Mouse (Mus musculus): ENCODE results near the gene 4930518I15Rik. TPM values are rescaled to one million over a fixed set of nuclear protein-coding genes. Genes with fewer than 3 reads are reported as not detected.
"Not testable (repeated sequence)": the region's sequence is repeated elsewhere in the genome, so short reads cannot be mapped to it uniquely, and the experiment has no call there.

The 4930518I15Rik gene
- total RNA-seq, 2 experiments from 2014 or later = 1.7 to 2.7 TPM

GRCm38 (mm10) chr2:156844715-156845114 lies 13.0 kb downstream of the 4930518I15Rik start:
- DNase-seq (ENCODE audit: low spot score in 2 of 2) = no peak

- DNase-seq (ENCODE audit: low spot score in 2 of 2) = no peak
These were observed 14.4 kb downstream of the 4930518I15Rik start for GRCm38 (mm10) chr2:156843331-156843730.

- no peak for DNase-seq (ENCODE audit: low spot score in 2 of 2)
These were observed 15.0 kb downstream of the 4930518I15Rik start for GRCm38 (mm10) chr2:156842711-156843110.

- no peak for DNase-seq (ENCODE audit: low spot score in 2 of 2)
These were observed 15.7 kb downstream of the 4930518I15Rik start for GRCm38 (mm10) chr2:156841841-156842706.

GRCm38 (mm10) chr2:156841028-156841840 lies 16.5 kb downstream of the 4930518I15Rik start:
- peak; percentile 52 to 76 for DNase-seq (ENCODE audit: low spot score in 2 of 2)

GRCm38 (mm10) chr2:156840301-156841027 lies 17.3 kb downstream of the 4930518I15Rik start:
- DNase-seq (ENCODE audit: low spot score in 2 of 2) = peak; percentile 16 to 45

- no peak for DNase-seq (ENCODE audit: low spot score in 2 of 2)
These were observed 18.2 kb downstream of the 4930518I15Rik start, which contains the start of gene Tgif2 for GRCm38 (mm10) chr2:156839319-156840191. TSS of gene Tgif2 (plus strand) at chr2:156840007.

GRCm38 (mm10) chr2:156838839-156839238 lies 18.9 kb downstream of the 4930518I15Rik start:
- no peak for DNase-seq (ENCODE audit: low spot score in 2 of 2)

GRCm38 (mm10) chr2:156834336-156834735 lies 23.4 kb downstream of the 4930518I15Rik start:
- DNase-seq (ENCODE audit: low spot score in 2 of 2) = no peak

GRCm38 (mm10) chr2:156825128-156825527 lies 32.6 kb downstream of the 4930518I15Rik start:
- DNase-seq (ENCODE audit: low spot score in 2 of 2) = not testable (repeated sequence)

GRCm38 (mm10) chr2:156816116-156816515 lies 41.6 kb downstream of the 4930518I15Rik start:
- DNase-seq (ENCODE audit: low spot score in 2 of 2) = no peak

GRCm38 (mm10) chr2:156815412-156815811 lies 42.3 kb downstream of the 4930518I15Rik start:
- no peak for DNase-seq (ENCODE audit: low spot score in 2 of 2)

- no peak for DNase-seq (ENCODE audit: low spot score in 2 of 2)
These were observed 42.9 kb downstream of the 4930518I15Rik start for GRCm38 (mm10) chr2:156814893-156815292.

- no peak for DNase-seq (ENCODE audit: low spot score in 2 of 2)
These were observed 43.4 kb downstream of the 4930518I15Rik start for GRCm38 (mm10) chr2:156814344-156814801.

GRCm38 (mm10) chr2:156811556-156811955 lies 46.2 kb downstream of the 4930518I15Rik start:
- DNase-seq (ENCODE audit: low spot score in 2 of 2) = no peak

- DNase-seq (ENCODE audit: low spot score in 2 of 2) = no peak
These were observed 47.0 kb downstream of the 4930518I15Rik start for GRCm38 (mm10) chr2:156810716-156811115.

- DNase-seq (ENCODE audit: low spot score in 2 of 2) = peak; percentile 29 to 78
These were observed 48.2 kb downstream of the 4930518I15Rik start for GRCm38 (mm10) chr2:156809579-156809978.

GRCm38 (mm10) chr2:156806886-156807285 lies 50.9 kb downstream of the 4930518I15Rik start:
- DNase-seq (ENCODE audit: low spot score in 2 of 2) = no peak
